Mouse (Mus musculus): ENCODE results near the gene Ino80d.

DNA sequence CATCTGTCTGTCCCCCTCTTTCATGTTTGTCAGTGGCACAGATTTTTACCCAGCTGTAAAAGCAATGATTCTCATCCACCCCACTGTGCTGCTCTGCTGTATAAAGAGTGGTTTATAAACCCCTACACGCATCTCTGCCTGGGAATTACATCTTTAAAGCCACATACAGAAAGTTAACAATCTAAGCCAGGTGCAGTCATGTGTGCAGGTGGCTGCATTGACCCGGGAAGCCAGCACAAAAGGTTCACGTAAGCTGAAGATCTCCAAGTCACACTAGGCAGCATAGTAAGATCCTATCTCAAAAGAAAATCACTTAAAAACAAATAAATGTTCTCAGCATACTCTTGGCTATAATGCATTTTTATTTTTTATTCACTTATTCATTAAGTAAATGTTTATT is 14.8 kb upstream of the Ino80d start:
- TF ChIP-seq CTCF (IDR thresholded peaks at IDR 0.05; ENCODE audit: control insufficient read depth, insufficient read depth, insufficient read length) (no peak), MAX (IDR thresholded peaks at IDR 0.05) (no peak), USF1 (IDR thresholded peaks at IDR 0.05; ENCODE audit: low read depth) (no peak), CEBPB (IDR thresholded peaks at IDR 0.05; ENCODE audit: low read depth) (no peak), MYOD1 (IDR thresholded peaks at IDR 0.05; ENCODE audit: control insufficient read depth, insufficient read length, low read depth) (no peak), FOSL1 (IDR thresholded peaks at IDR 0.05; ENCODE audit: insufficient read depth, low read length, poor library complexity, severe bottlenecking) (no peak)

Measured in C2C12 (cell line).